10 mouse cellular contexts compared by ENCODE assay signal in genomic region chr14:76652356-76653126, GRCm38 (mm10).
DNase-seq lines count a peak whose midpoint lies in the region; ATAC-seq and TF ChIP-seq lines count a peak whose summit lies in the region.
"Had no signal": no experiment of that assay in that cellular context is flagged by ENCODE, and none has a peak within 500 bp of the region (broad histone marks: within the 10 kb centered on the region; RNA-seq: fewer than 3 reads in every experiment).

No protein-coding gene starts in this region.

- no peaks in the 10 kb centered on the region for H3K27me3 ChIP-seq in kidney, postnatal 0 days (ENCODE audit: insufficient read depth, low read length)
- H3K27me3 ChIP-seq in hindbrain, embryonic 16.5 days (replicated peaks; ENCODE audit: control insufficient read depth, insufficient read depth, low read length): no peaks in the 10 kb centered on the region
- H3K27me3 ChIP-seq in neural tube, embryonic 13.5 days: no peaks in the 10 kb centered on the region

- no peak overlapping the region for H3K9ac ChIP-seq in kidney, postnatal 0 days (ENCODE audit: low read depth, low read length)
- no peak overlapping the region for H3K9ac ChIP-seq in hindbrain, embryonic 16.5 days (ENCODE audit: low read depth, low read length)
- H3K9ac ChIP-seq in neural tube, embryonic 13.5 days: no peak overlapping the region

- H3K36me3 ChIP-seq in kidney, postnatal 0 days (ENCODE audit: insufficient read depth, low read length): no peaks in the 10 kb centered on the region
- H3K36me3 ChIP-seq in hindbrain, embryonic 16.5 days (ENCODE audit: control insufficient read depth, insufficient read depth, low read length): no peaks in the 10 kb centered on the region
- H3K36me3 ChIP-seq in neural tube, embryonic 13.5 days: no peaks in the 10 kb centered on the region

- no peaks in the 10 kb centered on the region for H3K4me1 ChIP-seq in kidney, postnatal 0 days (replicated peaks; ENCODE audit: insufficient read depth, low read length)
- peaks cover 15% of the 10 kb centered on the region for H3K4me1 ChIP-seq in hindbrain, embryonic 16.5 days (ENCODE audit: control insufficient read depth, insufficient read depth, low read depth, low read length)
- H3K4me1 ChIP-seq in neural tube, embryonic 13.5 days (replicated peaks): peaks cover 15% of the 10 kb centered on the region

- H3K27ac ChIP-seq in kidney, postnatal 0 days: no peak overlapping the region
- no peak overlapping the region for H3K27ac ChIP-seq in hindbrain, embryonic 16.5 days (ENCODE audit: low read depth, low read length)
- no peak overlapping the region for H3K27ac ChIP-seq in neural tube, embryonic 13.5 days (replicated peaks)
- H3K27ac ChIP-seq: gastrocnemius, adult 2 months had no signal

- no peak overlapping the region for H3K4me2 ChIP-seq in kidney, postnatal 0 days (ENCODE audit: low read length)
- H3K4me2 ChIP-seq in hindbrain, embryonic 16.5 days (ENCODE audit: low read length): no peak overlapping the region
- H3K4me2 ChIP-seq in neural tube, embryonic 13.5 days: no peak overlapping the region

- ATAC-seq in kidney, postnatal 0 days (replicated peaks; ENCODE audit: low FRiP score, low read depth): peak; percentile 49
- ATAC-seq in hindbrain, embryonic 16.5 days: peak; percentile 84
- peak; percentile 40; the same call in 1 of the 2 replicates for ATAC-seq in neural tube, embryonic 13.5 days (ENCODE audit: low read depth)
- ATAC-seq: CD4-positive, CD25-positive, alpha-beta regulatory T cell, adult 4 months had no signal

- no peak for DNase-seq in kidney, postnatal 0 days (ENCODE audit: low spot score)
- no peak for DNase-seq in kidney, postnatal 25 days
- peak; percentile 52 for DNase-seq in embryo, embryonic 11 days
- no peak for DNase-seq in adrenal gland, adult 2 months
- DNase-seq in right cerebral cortex, postnatal 25 days: no peak
- no peak for DNase-seq in gastrocnemius, adult 8-10 months (ENCODE audit: low spot score in 2 of 2)
- DNase-seq: gastrocnemius, adult 2 months had no signal

- H3K4me3 ChIP-seq in kidney, postnatal 0 days (replicated peaks; ENCODE audit: low read depth, low read length): no peak overlapping the region
- H3K4me3 ChIP-seq in hindbrain, embryonic 16.5 days (ENCODE audit: low read length): no peak overlapping the region
- no peak overlapping the region for H3K4me3 ChIP-seq in neural tube, embryonic 13.5 days
- H3K4me3 ChIP-seq: gastrocnemius, adult 2 months had no signal

- H3K9me3 ChIP-seq in kidney, postnatal 0 days (replicated peaks; ENCODE audit: low read length): no peaks in the 10 kb centered on the region
- H3K9me3 ChIP-seq in hindbrain, embryonic 16.5 days (ENCODE audit: control insufficient read depth, low read length): no peaks in the 10 kb centered on the region
- no peaks in the 10 kb centered on the region for H3K9me3 ChIP-seq in neural tube, embryonic 13.5 days

- no peak for TF ChIP-seq CTCF in kidney, postnatal 0 days (IDR thresholded peaks at IDR 0.05; ENCODE audit: low read depth)

- 56% methylated on average over 9 of the region's 9 CpGs for WGBS in kidney, postnatal 0 days
- 43% methylated on average over 9 of the region's 9 CpGs for WGBS in hindbrain, embryonic 16.5 days
- 58% methylated on average over 9 of the region's 9 CpGs for WGBS in neural tube, embryonic 13.5 days
